Mouse (Mus musculus) kidney, adult 2 months (tissue): ENCODE measurements around the gene Tra2b.

ENCODE experiments used
- CTCF ChIP-seq: fragments of 200-500 bp; conservative IDR thresholded peaks from 2 replicates; pipeline ENCODE4 v1.5.1; 2011; ENCODE audit warnings: low read depth, mild to moderate bottlenecking, control low read depth, low read length, moderate library complexity, mixed read lengths; ENCODE audit not compliant: insufficient read depth, insufficient read length
- POLR2A ChIP-seq: fragments of 200-500 bp; IDR thresholded peaks from one replicate; pipeline ENCODE4 v1.6.1; 2011; ENCODE audit warnings: low read depth, low read length, control low read depth

GRCm38 (mm10) chr16:22264232-22264961 is 1.4 kb downstream of the Tra2b start:
- TF ChIP-seq CTCF (no peak), POLR2A (no peak)
